Mouse (Mus musculus) embryo, embryonic 11 days (tissue): ENCODE results near the gene Rpgrip1.

Source experiments
- DNase-seq: peaks from one replicate; pipeline ENCODE4 v3.0.0-alpha.2; 2015

Rpgrip1 gene

DNA sequence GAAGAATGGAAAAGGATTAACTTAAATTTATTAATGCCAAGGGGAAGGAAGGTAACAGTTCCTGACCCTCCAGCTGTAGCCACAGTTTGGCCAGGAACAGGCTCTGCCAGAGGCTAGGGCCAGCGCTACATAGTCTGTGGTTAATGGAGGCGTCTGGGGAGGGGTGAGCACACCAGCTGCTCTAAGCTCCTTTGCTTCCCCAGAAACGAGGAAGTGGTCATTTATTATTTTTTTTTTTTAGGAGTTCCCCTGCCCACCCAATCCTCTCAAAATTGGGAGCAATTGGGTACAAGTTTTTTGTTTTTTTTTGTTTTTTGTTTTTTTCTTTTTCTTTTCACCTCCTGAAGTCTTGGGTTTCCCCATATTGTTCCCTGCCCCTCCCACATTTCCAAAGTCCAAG, 87.6 kb downstream of the Rpgrip1 start:
- DNase-seq: peak; percentile 28

DNA sequence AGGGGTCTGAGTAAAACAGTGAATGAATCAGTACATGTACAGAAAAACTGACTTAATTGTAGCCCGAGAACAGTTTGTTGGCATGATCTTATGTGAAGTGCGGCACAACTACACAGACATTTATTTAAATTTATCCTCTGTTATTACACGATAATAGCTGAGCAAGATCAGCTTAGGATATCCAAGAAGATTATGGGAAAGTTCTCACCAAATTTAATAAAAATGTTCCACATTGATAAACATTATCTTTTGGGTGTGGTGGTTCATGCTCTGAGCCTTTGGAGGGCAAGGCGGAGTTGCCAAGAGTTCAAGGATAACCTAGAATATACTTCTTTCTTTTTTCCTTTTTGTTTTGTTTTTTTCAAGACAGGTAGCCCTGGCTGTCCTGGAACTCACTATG, 88.9 kb downstream of the Rpgrip1 start:
- no peak for DNase-seq
